In genomic region chr1:132317413-132317812, GRCm38 (mm10) we compare ENCODE assay signal across 8 mouse cellular contexts. TPM values are rescaled to one million over a fixed set of nuclear protein-coding genes. Genes with fewer than 3 reads are reported as not detected.
DNase-seq lines count a peak whose midpoint lies in the region; ATAC-seq lines count a peak whose summit lies in the region.

No protein-coding gene starts in this region.

- peak; percentile 41 for DNase-seq in ovary, postnatal 14 days (ENCODE audit: low spot score)
- DNase-seq in ovary, postnatal 10 days (ENCODE audit: low spot score) = no peak
- no peak for DNase-seq in natural killer cell, adult 2 months (ENCODE audit: low spot score in 2 of 2)
- DNase-seq in cerebellum, postnatal 4 days (ENCODE audit: low spot score in 2 of 2) = no peak
- no peak for DNase-seq in layer of hippocampus, postnatal 14 days (ENCODE audit: low spot score in 2 of 2)

- no peaks in the 10 kb centered on the region for H3K27me3 ChIP-seq in forebrain, embryonic 15.5 days
- peaks cover 58% of the 10 kb centered on the region for H3K27me3 ChIP-seq in liver, embryonic 12.5 days (replicated peaks)
- no peaks in the 10 kb centered on the region for H3K27me3 ChIP-seq in neural tube, embryonic 12.5 days (replicated peaks)

- H3K9me3 ChIP-seq in forebrain, embryonic 15.5 days = no peaks in the 10 kb centered on the region
- H3K9me3 ChIP-seq in liver, embryonic 12.5 days (replicated peaks) = no peaks in the 10 kb centered on the region
- no peaks in the 10 kb centered on the region for H3K9me3 ChIP-seq in neural tube, embryonic 12.5 days

- no peak for ATAC-seq in forebrain, embryonic 15.5 days (replicated peaks)
- ATAC-seq in liver, embryonic 12.5 days = no peak
- ATAC-seq in neural tube, embryonic 12.5 days (ENCODE audit: low FRiP score, low read depth) = no peak

- H3K4me3 ChIP-seq in forebrain, embryonic 15.5 days = peak overlapping the region; percentile 80
- H3K4me3 ChIP-seq in liver, embryonic 12.5 days = no peak overlapping the region; the same call in 1 of the 2 replicates
- peak overlapping the region; percentile 70 for H3K4me3 ChIP-seq in neural tube, embryonic 12.5 days

- H3K36me3 ChIP-seq in forebrain, embryonic 15.5 days = no peaks in the 10 kb centered on the region
- H3K36me3 ChIP-seq in liver, embryonic 12.5 days = no peaks in the 10 kb centered on the region
- no peaks in the 10 kb centered on the region; the same call in 1 of the 2 replicates for H3K36me3 ChIP-seq in neural tube, embryonic 12.5 days

- H3K27ac ChIP-seq in forebrain, embryonic 15.5 days (replicated peaks) = peak overlapping the region; percentile 73
- H3K27ac ChIP-seq in liver, embryonic 12.5 days = no peak overlapping the region
- H3K27ac ChIP-seq in neural tube, embryonic 12.5 days = no peak overlapping the region

- 7% methylated on average over 4 of the region's 4 CpGs for WGBS in forebrain, embryonic 15.5 days
- 74% methylated on average over 4 of the region's 4 CpGs for WGBS in liver, embryonic 12.5 days (ENCODE audit: insufficient replicate concordance)
- 22% methylated on average over 4 of the region's 4 CpGs for WGBS in neural tube, embryonic 12.5 days

- H3K4me2 ChIP-seq in forebrain, embryonic 15.5 days (replicated peaks) = peak overlapping the region; percentile 74
- H3K4me2 ChIP-seq in liver, embryonic 12.5 days = peak overlapping the region; percentile 34
- H3K4me2 ChIP-seq in neural tube, embryonic 12.5 days (replicated peaks) = peak overlapping the region; percentile 89

- peaks cover 57% of the 10 kb centered on the region for H3K4me1 ChIP-seq in forebrain, embryonic 15.5 days
- H3K4me1 ChIP-seq in liver, embryonic 12.5 days = peaks cover 26% of the 10 kb centered on the region
- H3K4me1 ChIP-seq in neural tube, embryonic 12.5 days = peaks cover 58% of the 10 kb centered on the region

- H3K9ac ChIP-seq in forebrain, embryonic 15.5 days (replicated peaks) = peak overlapping the region; percentile 67
- no peak overlapping the region for H3K9ac ChIP-seq in liver, embryonic 12.5 days
- H3K9ac ChIP-seq in neural tube, embryonic 12.5 days = peak overlapping the region; percentile 80

RNA-seq across cellular contexts. Expression of gene Nuak2, which starts 1.5 kb away (rescaled TPM):
- polyA plus RNA-seq in forebrain, embryonic 15.5 days (2015; fragmentation: Nextera tagmentation; extraction: Ambion mirVana) = 15.9 and 16.5 TPM in 2 replicates
- polyA plus RNA-seq in liver, embryonic 12.5 days (2016; fragmentation: Nextera tagmentation; extraction: Ambion mirVana) = 1.3 and 1.7 TPM in 2 replicates
- polyA plus RNA-seq in neural tube, embryonic 12.5 days (2016; fragmentation: Nextera tagmentation; extraction: Ambion mirVana) = 21.8 and 22.8 TPM in 2 replicates
- total RNA-seq in layer of hippocampus, postnatal 14 days (2021) = 1 to 10 TPM; 1.7 to 2.8 TPM

RNA-seq across cellular contexts. Expression of gene Klhdc8a, which starts 19.0 kb away (rescaled TPM):
- 2.4 and 3.1 TPM in 2 replicates for polyA plus RNA-seq in forebrain, embryonic 15.5 days (2015; fragmentation: Nextera tagmentation; extraction: Ambion mirVana)
- 0.06 and 0.07 TPM in 2 replicates for polyA plus RNA-seq in liver, embryonic 12.5 days (2016; fragmentation: Nextera tagmentation; extraction: Ambion mirVana)
- 3.3 and 4.0 TPM in 2 replicates for polyA plus RNA-seq in neural tube, embryonic 12.5 days (2016; fragmentation: Nextera tagmentation; extraction: Ambion mirVana)
- total RNA-seq in layer of hippocampus, postnatal 14 days (2021) = 1 to 10 TPM; 5.7 to 6.8 TPM

Comparison
In these comparisons a context has a peak if more than half of its experiments do, and no peak if none do; other contexts are left out.
1. H3K4me2 ChIP-seq: peak in every context shown above with its lines; median percentile 89 in neural tube, embryonic 12.5 days; 74 in forebrain, embryonic 15.5 days; 34 in liver, embryonic 12.5 days.